8 mouse cellular contexts compared by ENCODE assay signal in genomic region chr15:84987874-84988825, GRCm38 (mm10). TPM values are rescaled to one million over a fixed set of nuclear protein-coding genes. Genes with fewer than 3 reads are reported as not detected.
A peak's percentile ranks its signal among the peaks of the same experiment; 100 is the strongest.
DNase-seq lines count a peak whose midpoint lies in the region; ATAC-seq and TF ChIP-seq lines count a peak whose summit lies in the region.

Gene 5031439G07Rik (minus strand): TSS chr15:84988551.

- DNase-seq in ES-E14 (ENCODE audit: low read depth, low spot score), result peak; percentile 95
- peak; percentile 82 for DNase-seq in cerebellum, adult 11 months
- DNase-seq in heart, postnatal 25 days (ENCODE audit: low spot score), result peak; percentile 84
- DNase-seq in layer of hippocampus, adult 2 months (ENCODE audit: low spot score in 2 of 2), result peak; percentile 77 to 90
- peak; percentile 90 for DNase-seq in ovary, adult 18-20 months (ENCODE audit: low spot score)
- DNase-seq in thymus, postnatal 0 days (ENCODE audit: low spot score), result peak; percentile 96

- intact Hi-C loops in heart, postnatal 25 days (cut with DNase I), result loop anchor here (2.0 to 5.0 kb wide), 3 partner anchors 49 to 133 kb away; no protein-coding TSS in a partner anchor

- no peaks in the 10 kb centered on the region for H3K9me3 ChIP-seq in ES-E14 (ENCODE audit: control insufficient read depth, insufficient read depth, low read depth, low read length)
- H3K9me3 ChIP-seq in forebrain, embryonic 15.5 days, result no peaks in the 10 kb centered on the region
- H3K9me3 ChIP-seq in lung, embryonic 15.5 days, result no peaks in the 10 kb centered on the region

- peak within 1 kb of the TSS; percentile 76 to 96 for H3K4me3 ChIP-seq in ES-E14 (ENCODE audit: insufficient read depth in 1 of 2, low read depth in 1 of 2, low read length in 2 of 2, poor library complexity in 1 of 2, severe bottlenecking in 1 of 2)
- H3K4me3 ChIP-seq in forebrain, embryonic 15.5 days, result peak within 1 kb of the TSS; percentile 85
- H3K4me3 ChIP-seq in layer of hippocampus, adult 2 months, result peak within 1 kb of the TSS; percentile 89
- H3K4me3 ChIP-seq in lung, embryonic 15.5 days, result peak within 1 kb of the TSS; percentile 73

- peak within 1 kb of the TSS; percentile 89 for H3K9ac ChIP-seq in ES-E14 (ENCODE audit: insufficient read depth, low read depth, low read length, poor library complexity, severe bottlenecking)
- H3K9ac ChIP-seq in forebrain, embryonic 15.5 days (replicated peaks), result peak within 1 kb of the TSS; percentile 89
- H3K9ac ChIP-seq in lung, embryonic 15.5 days, result peak within 1 kb of the TSS; percentile 78

- no peaks in the 10 kb centered on the region for H3K27me3 ChIP-seq in forebrain, embryonic 15.5 days
- no peaks in the 10 kb centered on the region for H3K27me3 ChIP-seq in lung, embryonic 15.5 days

- H3K36me3 ChIP-seq in ES-E14 (ENCODE audit: control insufficient read depth, insufficient read depth, low read length, poor library complexity, severe bottlenecking), result no peaks in the 10 kb centered on the region
- H3K36me3 ChIP-seq in forebrain, embryonic 15.5 days, result no peaks in the 10 kb centered on the region
- H3K36me3 ChIP-seq in lung, embryonic 15.5 days, result no peaks in the 10 kb centered on the region

- 2% methylated on average over 52 of the region's 59 CpGs for WGBS in forebrain, embryonic 15.5 days
- 2% methylated on average over 38 of the region's 59 CpGs for WGBS in lung, embryonic 15.5 days

- peak within 1 kb of the TSS; percentile 69 for H3K4me2 ChIP-seq in forebrain, embryonic 15.5 days (replicated peaks)
- H3K4me2 ChIP-seq in lung, embryonic 15.5 days, result peak within 1 kb of the TSS; percentile 85

- 0 out of 2 replicates have a peak, but pooled peaks have one; percentile 16 for TF ChIP-seq CTCF in layer of hippocampus, adult 2 months (conservative IDR thresholded peaks at IDR 0.05)

- H3K27ac ChIP-seq in ES-E14 (ENCODE audit: insufficient read depth, low read depth, low read length, poor library complexity, severe bottlenecking), result no peak within 1 kb of the TSS
- H3K27ac ChIP-seq in forebrain, embryonic 15.5 days (replicated peaks), result peak within 1 kb of the TSS; percentile 79
- H3K27ac ChIP-seq in layer of hippocampus, adult 2 months, result peak within 1 kb of the TSS; percentile 91
- H3K27ac ChIP-seq in lung, embryonic 15.5 days, result peak within 1 kb of the TSS; percentile 29

- in situ Hi-C loops in ES-E14 (cut with MboI; ENCODE audit: low sequenced_read_pairs in 2 of 2, unreplicated experiment in 2 of 2), result no loop called here

- H3K4me1 ChIP-seq in ES-E14 (ENCODE audit: control insufficient read depth in 2 of 2, insufficient read depth in 2 of 2, low read length in 2 of 2, poor library complexity in 1 of 2), result peaks cover 2 to 9% of the 10 kb centered on the region in 2 experiments; a peak in 1 of 4 replicates
- H3K4me1 ChIP-seq in forebrain, embryonic 15.5 days, result peaks cover 50% of the 10 kb centered on the region
- peaks cover 15% of the 10 kb centered on the region for H3K4me1 ChIP-seq in lung, embryonic 15.5 days

- peak; percentile 89 for ATAC-seq in forebrain, embryonic 15.5 days (replicated peaks)
- ATAC-seq in lung, embryonic 15.5 days (ENCODE audit: borderline replicate concordance, extremely low read depth, low FRiP score, low TSS enrichment), result peak; percentile 92

TF ChIP-seq in ES-E14, 5 proteins besides CTCF, POLR2A, EP300 and RAD21:
- TF ChIP-seq MAFK (IDR thresholded peaks at IDR 0.05; ENCODE audit: insufficient read depth, low read depth, low read length) (no peak), ZNF384 (IDR thresholded peaks at IDR 0.05; ENCODE audit: low read depth, low read length) (no peak), ZC3H11A (IDR thresholded peaks at IDR 0.05; ENCODE audit: borderline replicate concordance, low read depth, low read length) (no peak), CHD2 (IDR thresholded peaks at IDR 0.05; ENCODE audit: low read depth, low read length) (peak; percentile 79)

RNA-seq across cellular contexts. Expression of gene 5031439G07Rik, which starts in this region (rescaled TPM):
- 16.0 and 18.4 TPM in 2 replicates for total RNA-seq in ES-E14 (2012; rRNA removed)
- 22.1 and 27.7 TPM in 2 replicates for polyA plus RNA-seq in forebrain, embryonic 15.5 days (2015; fragmentation: Nextera tagmentation; extraction: Ambion mirVana)
- total RNA-seq in heart, postnatal 25 days (2021), result 10 to 100 TPM; 20.5 to 21.3 TPM
- total RNA-seq in layer of hippocampus, adult 2 months (2021), result 10 to 100 TPM; 85.0 to 95.0 TPM
- 6.8 and 10.6 TPM in 2 replicates for polyA plus RNA-seq in lung, embryonic 15.5 days (2015; fragmentation: Nextera tagmentation; extraction: Ambion mirVana)
- polyA plus RNA-seq in thymus, postnatal 0 days (2015; fragmentation: Nextera tagmentation; extraction: Ambion mirVana), result 4.1 and 6.2 TPM in 2 replicates
